Mouse (Mus musculus) testis, postnatal 14 days (tissue): ENCODE measurements around the gene Adra2c.

Experiments used
- DNase-seq: peaks from one replicate; pipeline ENCODE4 v3.0.0; 2021; ENCODE audit warnings: low spot score

Gene Adra2c

DNA sequence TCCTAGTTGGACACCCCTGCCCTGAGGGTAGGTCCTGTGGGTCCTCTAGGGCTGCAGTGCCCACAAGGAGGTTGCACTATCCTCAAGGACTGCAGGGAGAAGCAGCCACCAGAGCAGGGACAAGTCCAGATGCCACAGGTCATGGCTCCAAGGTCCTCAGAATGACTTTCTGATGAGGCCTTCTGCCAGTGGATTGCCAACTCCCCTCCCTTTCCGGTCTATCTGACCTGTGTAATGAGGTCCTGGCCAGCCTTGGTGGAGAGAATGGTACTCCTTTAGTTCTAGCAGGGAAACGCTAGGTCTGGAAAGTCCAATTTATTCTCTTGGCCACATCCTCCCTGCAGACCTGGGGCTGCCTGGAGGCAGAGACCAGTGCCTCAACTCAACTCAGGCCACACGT, at the start of gene Adra2c:
Adra2c (plus strand) TSS at position 301 of the 400 bp plus-strand sequence.
- no peak for DNase-seq

DNA sequence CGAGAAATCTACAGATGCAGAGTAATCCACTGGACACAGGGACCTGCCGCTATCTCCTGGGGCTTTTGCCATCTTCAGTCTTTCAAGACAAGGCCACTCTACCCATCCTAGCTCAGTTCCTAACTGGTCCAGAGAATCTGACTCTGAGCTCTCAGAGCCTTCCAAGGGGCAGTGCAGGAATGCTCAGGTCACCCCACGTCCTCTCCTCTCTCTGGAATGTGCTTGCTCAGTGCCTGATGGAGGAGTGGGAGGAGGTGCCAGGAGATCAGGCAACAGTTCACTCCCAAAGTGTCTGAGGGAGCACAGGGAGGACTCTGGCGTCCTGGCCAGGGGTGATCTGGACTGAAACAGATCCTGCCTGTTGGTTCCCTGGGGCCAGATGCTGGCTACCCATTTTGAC, 45.0 kb upstream of the Adra2c start:
- DNase-seq, result no peak

DNA sequence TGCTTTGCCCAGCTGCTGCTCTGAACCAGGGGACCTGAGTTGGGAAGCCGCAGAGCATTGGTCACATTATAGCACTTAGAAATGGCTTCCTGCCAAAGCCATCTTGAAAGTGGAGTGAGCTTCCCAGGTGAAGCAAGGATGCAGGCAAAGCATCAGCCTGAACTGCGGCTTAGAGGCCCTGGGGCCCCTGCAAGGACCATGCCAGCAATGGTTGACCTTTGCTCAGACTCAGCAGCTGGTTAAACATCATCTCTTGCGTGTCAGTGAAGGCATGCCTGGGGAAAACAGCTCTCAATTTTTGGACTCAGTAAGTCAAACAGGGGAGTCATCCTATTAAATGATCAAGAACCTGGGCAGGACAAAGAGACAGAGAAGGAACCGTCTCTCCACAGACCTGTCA, 40.4 kb upstream of the Adra2c start:
- no peak for DNase-seq

DNA sequence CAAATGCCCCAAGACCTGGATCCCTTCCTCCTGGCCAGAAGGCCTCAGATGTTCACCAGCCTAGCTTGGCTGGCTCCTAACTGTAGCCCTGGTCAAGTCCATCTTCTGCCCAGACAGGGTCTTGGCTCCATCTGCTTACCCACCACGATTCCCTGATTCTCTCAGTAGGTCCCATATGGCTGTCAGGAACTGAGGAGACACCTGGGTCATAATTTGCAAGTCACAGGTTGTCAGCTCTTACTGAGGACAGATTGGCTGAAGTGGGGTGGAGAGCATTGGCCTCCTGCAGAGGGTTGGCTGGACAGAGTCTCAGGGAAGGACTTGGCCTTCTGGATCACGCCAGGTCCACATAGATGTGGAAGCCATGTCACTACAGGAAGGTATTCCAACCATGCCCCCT, 39.5 kb upstream of the Adra2c start:
- DNase-seq, result no peak

DNA sequence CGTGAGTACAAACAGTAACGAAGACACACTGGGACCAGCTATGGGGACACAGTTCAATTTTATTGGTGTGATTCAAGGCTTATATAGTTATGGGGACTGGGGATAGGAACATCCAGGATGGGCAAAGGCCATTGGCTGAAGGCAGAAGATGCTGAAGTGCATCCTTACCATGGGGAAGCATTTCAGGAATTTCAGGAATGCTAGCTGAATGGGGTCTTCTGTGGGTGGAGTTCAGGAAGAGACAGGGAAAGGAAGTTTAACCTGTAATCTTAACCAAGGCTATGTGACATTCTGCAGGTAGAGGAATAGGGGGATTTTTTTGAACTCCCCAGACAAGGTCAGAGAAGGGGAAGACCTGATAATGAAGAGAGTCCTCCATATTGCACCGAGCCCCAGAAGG, 36.6 kb upstream of the Adra2c start:
- DNase-seq, result no peak

DNA sequence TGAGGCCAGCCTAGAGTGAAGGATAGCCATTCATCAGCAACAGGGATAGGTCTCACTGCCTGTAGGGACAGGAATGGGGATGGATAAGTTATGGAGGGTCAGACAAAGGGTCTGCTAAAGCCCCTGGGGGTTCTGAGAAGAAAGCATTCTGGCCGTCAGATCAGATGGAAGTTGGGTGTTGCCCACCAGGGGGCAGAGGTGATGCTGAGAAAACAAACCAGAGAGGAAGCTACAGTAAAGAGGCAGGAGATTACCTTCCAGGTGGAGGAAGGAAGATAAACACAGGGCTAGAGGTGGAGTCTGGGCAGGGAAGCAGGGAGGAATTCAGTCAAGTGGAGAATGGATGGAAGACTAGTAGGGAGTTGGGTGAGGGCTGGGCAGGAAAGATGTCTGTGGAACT, 33.9 kb upstream of the Adra2c start:
- no peak for DNase-seq

DNA sequence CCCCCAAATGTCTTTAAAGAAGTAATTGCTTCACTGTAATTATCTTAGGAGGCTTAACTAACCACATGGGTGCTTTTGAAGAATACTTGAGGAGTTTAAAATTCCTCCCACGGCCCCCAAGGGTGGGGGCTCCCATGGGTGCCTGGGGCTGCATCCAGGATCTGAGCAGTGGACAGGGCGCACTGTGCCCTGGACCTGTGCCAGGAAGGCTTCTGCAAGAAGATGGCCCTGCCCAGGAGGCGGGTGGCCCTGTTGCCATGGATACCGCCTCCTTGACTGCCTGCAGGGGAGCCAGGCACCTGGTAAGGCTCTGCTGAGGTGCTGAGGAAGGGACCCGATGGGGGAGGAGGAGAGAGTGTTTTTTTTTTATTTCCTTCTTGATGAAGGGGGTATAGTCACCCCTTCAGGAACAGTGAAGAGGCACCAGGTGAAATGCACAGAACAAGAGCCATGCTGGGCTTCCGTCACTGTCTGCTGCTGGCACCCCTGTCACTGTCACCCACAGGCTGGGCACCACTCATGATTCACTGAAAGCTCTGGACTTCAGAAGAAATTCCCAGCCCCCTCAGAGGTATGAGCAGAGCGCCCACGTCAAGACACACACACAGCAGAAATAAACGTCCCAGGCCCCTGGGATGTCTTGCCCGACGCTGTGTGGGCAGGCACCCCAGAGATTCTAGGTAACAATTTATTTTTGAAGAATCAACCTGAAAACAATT, 32.4 kb upstream of the Adra2c start:
- peak; percentile 63 for DNase-seq

DNA sequence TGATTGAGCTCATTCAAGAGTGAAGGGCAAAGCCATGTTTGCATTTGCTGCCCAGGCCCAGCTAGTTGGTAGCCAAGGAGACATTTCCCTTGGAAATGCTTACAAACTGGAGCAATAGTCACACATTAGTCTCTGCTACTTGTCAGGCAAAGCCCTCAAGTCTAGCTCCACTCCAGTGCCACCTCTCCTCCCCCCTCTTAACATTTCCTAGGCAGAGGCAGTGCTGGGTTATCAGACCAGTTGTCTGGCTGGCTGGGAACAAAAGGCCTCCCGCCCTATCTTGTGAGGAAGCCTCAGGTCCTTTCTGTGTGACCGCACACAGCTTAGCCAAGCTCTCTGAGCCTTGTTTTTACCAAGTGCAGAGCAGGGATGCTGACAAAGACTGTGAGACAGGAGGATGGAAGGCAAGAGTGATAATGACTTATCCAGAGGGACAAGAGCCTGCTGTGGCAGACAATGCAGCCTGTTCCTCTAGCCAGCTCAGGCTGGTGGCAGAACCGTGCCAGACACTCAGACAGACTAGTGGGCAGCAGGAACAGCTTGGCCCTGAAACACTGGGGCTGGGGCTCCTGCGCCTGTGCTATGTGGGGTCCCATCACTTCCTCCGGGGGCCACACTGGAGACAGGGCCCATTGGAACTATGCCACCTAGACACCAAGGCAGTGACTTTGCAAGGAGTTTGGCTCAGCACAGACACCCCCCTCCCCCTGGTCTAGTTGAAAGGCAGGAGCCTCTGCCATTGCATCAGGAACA, 23.0 kb upstream of the Adra2c start:
- no peak for DNase-seq

DNA sequence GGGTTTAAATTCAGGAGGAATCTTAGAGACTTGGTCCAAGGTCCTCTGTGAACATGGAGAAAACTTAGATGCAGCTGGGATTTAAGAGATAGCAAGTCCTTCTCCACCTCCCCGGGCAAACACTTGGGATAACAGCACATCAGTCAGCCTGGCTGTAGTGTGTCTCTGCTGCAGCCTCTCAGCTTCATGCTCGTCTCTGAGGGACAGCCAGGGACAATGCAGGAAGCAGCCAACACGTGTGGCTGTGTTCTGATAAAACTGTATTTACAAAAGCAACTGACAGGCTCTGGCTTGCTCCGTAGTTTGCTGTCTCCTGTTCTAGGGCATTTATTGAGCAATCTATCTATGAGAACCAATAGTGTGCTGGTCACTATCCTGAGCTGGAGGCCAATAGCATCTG, 14.4 kb upstream of the Adra2c start:
- DNase-seq, result no peak

DNA sequence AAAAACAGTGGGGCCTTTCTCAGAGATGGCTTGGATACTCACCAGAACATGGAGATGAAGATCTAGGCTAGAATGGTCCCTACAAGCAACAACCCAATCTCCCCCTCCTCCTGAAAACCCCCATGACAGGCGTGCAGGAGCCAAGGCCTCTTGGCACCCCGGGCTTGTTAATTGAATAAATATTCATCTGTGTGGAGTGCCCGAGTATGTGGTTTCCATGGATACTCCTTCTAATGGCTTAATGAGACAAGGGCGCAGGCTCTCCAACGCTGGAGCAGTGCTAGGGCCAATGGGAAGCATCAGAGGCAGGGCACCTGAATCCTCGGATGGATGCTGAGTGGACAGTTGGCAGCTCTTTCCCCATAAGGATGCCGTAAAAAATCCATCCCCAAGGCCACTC, 10.6 kb upstream of the Adra2c start:
- DNase-seq, result no peak

DNA sequence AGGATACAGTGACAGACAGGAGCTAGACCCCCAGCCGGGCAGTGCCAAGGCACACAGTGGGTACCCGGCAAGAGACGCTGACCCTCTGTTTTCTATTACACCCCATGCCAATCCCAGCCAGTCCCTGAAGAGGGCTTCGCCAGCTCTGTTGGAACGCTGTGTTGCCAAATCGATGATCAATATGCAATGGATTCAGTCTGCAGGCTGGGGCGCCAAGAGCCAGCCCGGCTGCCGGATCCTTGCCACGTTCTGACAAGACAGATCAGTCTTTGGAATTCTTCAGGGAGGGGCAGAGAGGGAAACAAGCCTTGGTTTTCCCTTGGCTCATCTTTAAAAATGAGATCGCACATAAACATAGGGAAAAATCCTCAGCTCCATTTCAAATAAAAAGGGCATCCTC, 2.8 kb upstream of the Adra2c start:
- no peak for DNase-seq

DNA sequence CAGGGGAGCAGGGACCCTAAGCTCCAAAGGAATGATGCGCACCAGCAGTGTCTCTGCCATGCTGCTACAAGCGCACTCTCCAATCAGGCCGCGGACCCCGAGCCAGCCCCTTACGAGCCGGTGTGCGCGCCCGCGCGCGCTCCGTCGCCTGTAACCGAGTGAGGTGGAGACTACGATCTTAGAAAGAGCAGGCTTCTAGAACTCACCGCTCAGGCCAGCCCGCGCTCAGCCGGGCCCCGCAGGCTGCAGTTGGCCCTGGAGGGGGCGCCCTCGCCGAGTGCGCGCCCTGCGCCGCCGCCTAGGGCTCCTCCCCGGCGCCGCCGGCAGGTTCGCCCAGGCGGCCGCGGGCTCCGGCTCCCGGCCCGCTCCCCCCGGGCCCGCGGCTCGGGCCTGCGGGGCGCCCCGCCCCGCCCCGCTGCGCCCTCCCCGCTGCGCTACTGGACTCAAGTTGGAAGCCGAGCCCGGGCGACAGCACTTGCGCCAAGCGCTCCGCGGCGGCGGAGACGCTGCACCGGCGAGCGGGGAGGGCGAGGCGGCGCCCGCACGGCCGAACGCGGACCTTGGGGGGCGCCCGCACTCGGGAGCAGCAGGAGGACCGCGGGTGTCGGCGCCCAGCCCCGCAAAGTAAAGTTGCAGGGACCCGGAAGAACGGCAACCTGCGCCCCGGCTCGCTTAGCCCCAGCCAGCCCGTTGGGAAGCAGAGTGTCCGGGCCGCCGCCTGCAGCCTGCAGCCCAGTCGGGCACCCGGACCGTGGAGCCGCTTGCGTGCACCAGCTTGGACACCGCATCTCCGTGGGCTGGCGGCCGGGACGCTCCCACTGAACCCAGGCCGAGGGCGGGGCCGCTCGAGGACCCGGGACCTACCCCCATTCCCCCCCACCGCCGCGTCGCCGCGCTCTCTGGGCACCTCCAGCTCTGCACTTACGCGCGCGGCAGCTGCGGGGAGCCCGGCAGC, 899 bp downstream of the Adra2c start:
- DNase-seq, result peak; percentile 55

DNA sequence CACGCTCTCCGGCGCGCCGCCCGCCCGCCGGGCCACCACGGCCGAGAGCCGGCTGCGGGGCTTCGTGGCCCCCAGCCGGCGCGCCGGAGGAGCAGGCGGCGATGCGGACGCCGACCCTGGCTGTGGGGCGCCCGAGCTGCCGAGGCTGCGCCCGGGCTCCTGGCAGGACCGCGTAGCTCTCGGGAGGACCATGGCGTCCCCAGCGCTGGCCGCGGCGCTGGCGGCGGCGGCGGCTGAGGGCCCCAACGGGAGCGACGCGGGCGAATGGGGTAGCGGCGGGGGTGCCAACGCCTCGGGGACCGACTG, 1.5 kb downstream of the Adra2c start:
- no peak for DNase-seq

DNA sequence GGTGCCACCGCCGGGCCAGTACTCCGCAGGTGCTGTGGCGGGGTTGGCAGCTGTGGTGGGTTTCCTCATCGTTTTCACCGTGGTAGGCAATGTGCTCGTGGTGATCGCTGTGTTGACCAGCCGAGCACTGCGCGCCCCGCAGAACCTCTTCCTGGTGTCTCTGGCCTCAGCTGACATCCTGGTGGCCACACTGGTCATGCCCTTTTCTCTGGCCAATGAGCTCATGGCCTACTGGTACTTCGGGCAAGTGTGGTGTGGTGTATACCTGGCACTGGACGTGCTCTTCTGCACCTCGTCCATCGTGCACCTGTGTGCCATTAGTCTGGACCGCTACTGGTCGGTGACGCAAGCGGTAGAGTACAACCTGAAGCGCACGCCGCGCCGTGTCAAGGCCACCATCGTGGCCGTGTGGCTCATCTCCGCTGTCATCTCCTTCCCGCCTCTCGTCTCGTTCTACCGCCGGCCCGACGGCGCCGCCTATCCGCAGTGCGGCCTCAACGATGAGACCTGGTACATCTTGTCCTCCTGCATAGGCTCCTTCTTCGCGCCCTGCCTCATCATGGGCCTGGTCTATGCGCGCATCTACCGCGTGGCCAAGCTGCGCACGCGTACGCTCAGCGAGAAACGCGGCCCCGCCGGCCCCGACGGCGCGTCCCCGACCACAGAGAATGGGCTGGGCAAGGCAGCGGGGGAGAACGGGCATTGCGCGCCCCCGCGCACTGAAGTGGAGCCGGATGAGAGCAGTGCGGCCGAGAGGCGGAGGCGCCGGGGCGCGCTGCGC, 2.1 kb downstream of the Adra2c start:
- DNase-seq, result peak; percentile 49

DNA sequence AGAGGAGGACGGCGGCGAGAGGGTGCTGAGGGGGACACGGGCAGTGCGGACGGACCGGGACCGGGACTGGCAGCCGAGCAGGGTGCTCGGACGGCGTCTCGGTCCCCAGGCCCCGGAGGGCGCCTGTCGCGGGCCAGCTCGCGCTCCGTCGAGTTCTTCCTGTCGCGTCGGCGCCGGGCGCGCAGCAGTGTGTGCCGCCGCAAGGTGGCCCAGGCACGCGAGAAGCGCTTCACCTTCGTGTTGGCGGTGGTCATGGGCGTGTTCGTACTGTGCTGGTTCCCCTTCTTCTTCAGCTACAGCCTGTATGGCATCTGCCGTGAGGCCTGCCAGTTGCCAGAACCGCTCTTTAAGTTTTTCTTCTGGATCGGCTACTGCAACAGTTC, 2.7 kb downstream of the Adra2c start:
- DNase-seq, result no peak

DNA sequence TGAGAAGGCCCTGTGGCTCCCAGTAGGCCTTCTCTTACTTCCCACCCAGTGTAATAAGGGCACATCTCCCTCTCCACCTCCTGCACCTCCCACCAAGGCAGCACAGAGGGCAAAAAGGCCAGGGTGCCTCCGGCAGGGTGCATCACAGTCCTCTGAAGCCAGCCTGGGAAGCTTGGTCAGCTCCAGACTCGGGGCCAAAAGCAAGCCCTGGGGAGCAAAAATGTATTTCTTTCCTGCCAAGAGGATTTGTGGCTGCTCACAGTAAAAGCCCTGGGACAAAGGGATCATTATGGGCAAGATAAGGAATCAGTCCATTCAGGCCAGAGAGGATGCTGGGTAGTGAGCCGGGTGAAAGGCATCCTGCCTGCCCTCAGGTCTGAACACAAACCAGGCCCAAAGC, 7.2 kb downstream of the Adra2c start:
- no peak for DNase-seq

DNA sequence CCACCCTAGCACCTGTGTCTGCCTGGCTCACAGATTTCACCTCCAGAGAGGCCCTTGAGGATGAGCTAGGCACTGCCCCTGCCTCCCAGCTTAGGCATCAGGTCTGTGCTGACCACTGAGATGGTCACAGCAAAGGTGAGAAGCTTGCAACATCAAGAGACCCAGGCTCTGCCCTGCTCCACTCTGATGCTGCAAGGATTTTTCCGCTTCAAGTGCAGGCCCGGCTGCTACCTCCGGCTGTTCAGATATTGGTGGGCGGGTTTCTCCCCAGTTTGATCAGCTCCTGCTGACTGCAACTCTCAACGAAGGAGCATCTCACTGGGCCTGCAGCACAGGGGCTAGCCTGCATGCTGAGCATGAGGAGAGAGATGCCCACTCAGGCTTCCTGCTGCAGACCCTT, 8.1 kb downstream of the Adra2c start:
- DNase-seq, result no peak

DNA sequence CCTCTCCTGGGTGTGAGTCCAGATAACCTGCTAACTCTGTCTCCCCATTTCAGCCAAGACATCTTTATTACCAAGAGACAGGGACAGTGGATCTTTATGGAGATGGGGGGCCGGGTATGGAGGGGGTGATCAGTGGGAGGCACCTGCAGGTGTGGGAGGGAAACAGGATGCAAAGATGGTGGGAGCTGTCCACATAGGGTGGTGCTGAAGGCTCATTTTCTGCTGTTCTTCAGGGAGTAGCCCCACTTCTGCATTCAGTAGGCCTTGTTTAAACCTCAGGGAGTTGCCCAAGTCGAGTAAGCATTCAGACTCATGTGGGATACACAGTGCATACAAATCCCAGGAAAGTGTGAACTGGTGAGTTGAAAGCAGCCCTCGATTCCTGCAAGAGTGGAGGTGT, 21.5 kb downstream of the Adra2c start:
- DNase-seq, result no peak

DNA sequence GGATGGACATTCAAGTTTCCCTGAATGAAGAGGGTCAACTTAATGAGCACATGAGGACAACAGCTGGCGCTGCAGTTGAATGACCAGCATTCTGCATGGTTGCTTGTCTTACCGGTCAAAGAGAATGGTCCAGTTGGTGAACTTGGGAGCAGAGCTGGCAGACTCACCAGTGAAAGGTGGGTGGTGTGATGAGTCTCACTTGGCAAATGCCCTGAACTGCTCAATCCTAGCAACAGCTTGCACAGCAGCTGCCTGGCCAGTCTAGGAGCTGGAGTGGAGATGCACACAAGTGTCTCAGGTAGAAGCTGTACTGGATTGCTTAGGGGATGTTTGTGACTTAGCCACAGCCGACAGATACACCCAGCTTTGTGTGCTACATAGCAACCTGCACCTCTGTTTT, 26.1 kb downstream of the Adra2c start:
- DNase-seq, result no peak

DNA sequence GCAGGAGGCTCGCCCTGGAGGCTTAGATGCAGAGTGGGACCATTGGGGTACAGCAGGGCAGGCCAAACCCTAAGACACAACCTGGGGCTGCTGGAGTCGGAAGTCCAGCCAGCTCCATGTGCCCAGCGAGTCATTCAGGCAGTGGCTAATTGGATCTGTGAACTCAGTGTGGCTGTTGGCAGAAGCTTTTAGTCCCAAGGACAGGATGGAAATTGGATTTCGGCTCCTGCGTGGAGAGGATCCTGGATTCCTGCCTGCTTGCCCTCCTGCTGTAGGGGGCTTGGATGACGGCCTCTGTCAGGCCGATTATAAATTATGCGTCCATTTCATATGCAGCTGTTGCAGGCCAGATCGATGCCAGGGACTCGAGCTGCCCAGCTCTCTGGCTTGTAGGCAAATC, 27.2 kb downstream of the Adra2c start:
- DNase-seq, result no peak

DNA sequence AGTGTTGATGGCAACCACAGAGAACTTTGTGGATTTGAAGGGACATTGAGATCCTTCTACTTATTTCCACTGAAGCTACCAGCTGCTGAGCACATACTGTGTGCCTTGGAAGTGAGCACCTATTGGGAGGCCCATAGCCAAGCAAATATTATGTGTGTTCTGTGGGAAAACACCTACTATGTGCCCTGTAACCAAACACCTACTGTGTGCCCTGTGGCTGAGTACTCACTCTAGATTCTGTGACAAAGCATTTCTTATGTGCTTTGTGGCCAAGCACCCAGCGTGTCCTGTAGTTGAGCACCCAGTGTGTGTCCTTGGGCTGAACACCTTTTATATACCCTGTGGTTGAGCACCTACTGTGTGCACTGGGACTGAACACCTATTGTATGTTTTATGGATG, 28.6 kb downstream of the Adra2c start:
- no peak for DNase-seq

DNA sequence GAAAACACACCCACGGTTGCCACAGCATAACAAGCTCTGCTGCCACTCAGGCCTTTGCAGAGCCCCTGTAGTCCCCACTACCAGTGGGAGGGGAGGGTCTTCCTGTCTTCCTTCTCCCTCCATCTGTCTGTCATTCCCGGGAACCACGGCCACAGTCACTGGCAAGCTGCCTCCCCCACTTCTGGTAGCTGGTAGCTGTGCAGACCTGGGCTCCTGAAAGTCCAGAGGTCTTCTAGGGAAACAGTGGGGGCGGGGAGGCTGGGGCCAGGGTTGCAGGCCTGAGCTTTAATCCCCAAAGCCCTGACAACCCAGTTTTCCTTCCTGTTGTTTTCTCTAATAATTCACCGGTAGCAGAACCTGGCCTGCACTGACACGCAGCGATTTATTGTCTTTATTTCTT, 31.7 kb downstream of the Adra2c start:
- no peak for DNase-seq
